Mouse (Mus musculus) spleen, adult 2 months (tissue): Measurements from ENCODE around the gene Coil.

Source experiments
- CTCF ChIP-seq: fragments of 200-500 bp; IDR thresholded peaks from 2 replicates; pipeline ENCODE4 v1.5.1; 2011; ENCODE audit warnings: mild to moderate bottlenecking, inconsistent platforms; ENCODE audit not compliant: insufficient read depth, insufficient read length, insufficient replicate concordance; ENCODE audit errors: extremely low read depth
- POLR2A ChIP-seq: fragments of 200-500 bp; IDR thresholded peaks from 2 replicates; pipeline ENCODE4 v1.6.1; 2011; ENCODE audit warnings: low read depth, low read length, inconsistent platforms

DNA sequence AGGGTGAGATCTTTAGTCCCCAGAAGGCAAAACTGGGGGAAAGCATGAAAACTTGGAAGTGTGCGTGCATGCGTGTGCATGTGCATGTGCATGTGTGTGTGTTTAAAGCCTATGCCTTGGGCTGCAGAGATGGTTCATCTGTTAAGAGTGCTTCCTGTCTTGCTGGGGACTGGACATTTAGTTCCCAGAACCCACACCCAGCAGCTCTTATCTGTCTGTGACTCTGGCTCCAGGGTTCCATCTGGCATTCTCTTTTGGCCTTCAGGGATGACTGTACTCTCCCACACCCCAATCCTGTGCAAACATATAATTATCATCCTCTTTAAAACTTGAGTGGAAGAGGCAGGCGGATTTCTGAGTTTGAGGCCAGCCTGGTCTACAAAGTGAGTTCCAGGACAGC lies 56.1 kb downstream of the Coil start:
- TF ChIP-seq CTCF, result no peak
- no peak for TF ChIP-seq POLR2A
